Mouse (Mus musculus) C2C12 (cell line): Measurements from ENCODE around the gene Gm45753.

ENCODE experiments used
- CTCF ChIP-seq: IDR thresholded peaks from one replicate; pipeline ENCODE4 v1.5.1; 2011; ENCODE audit not compliant: control insufficient read depth, insufficient read depth, insufficient read length
- MAX ChIP-seq: IDR thresholded peaks from one replicate; pipeline ENCODE4 v1.6.1; 2011; ENCODE audit warnings: mild to moderate bottlenecking, control low read depth

DNA sequence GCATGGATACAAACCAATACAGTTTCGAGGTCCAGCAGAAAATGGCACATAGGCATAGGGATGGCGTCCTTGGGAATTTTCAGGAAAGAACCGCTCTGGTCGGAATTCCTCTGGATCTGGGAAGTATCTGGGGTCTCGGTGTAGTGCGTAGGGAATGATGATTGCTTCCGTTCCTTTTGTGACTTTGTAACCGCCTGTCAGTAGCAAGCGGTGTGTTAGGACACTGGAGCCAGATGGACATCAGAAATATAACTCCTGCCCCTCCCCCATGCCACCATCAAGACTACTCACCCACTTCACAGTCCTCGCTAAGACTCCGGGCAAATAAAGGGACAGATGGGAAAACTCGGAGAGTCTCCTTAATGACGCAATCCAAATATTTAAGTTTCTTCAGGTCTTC is at the start of gene Gm45753:
- TF ChIP-seq CTCF (no peak), MAX (no peak)
